Mouse (Mus musculus): ENCODE data around the gene Kdm5a. TPM values are rescaled to one million over a fixed set of nuclear protein-coding genes. Genes with fewer than 3 reads are reported as not detected.

Kdm5a gene
- polyA plus RNA-seq, 1 experiment from 2014 or later: 64.7 TPM

- WGBS: 76% methylated on average over 3 of the region's 3 CpGs
- H3K27me3 ChIP-seq: no peaks in the 10 kb centered on the region
- H3K4me1 ChIP-seq: no peaks in the 10 kb centered on the region
- H3K27ac ChIP-seq (replicated peaks): no peak overlapping the region
- no peak overlapping the region for H3K4me3 ChIP-seq
- H3K4me2 ChIP-seq (replicated peaks): no peak overlapping the region
- H3K9me3 ChIP-seq: no peaks in the 10 kb centered on the region
- ATAC-seq (ENCODE audit: low FRiP score, low read depth): no peak
- no peak overlapping the region for H3K9ac ChIP-seq (replicated peaks)
- H3K36me3 ChIP-seq: no peaks in the 10 kb centered on the region
These were observed 86.3 kb downstream of the Kdm5a start for GRCm38 (mm10) chr6:120450208-120450607.

- ATAC-seq (ENCODE audit: low FRiP score, low read depth): no peak
- H3K4me2 ChIP-seq (replicated peaks): no peak overlapping the region
- H3K27me3 ChIP-seq: no peaks in the 10 kb centered on the region
- H3K36me3 ChIP-seq: no peaks in the 10 kb centered on the region
- whole genome bisulfite sequencing: 87% methylated on average over 11 of the region's 11 CpGs
- H3K9me3 ChIP-seq: no peaks in the 10 kb centered on the region
- H3K27ac ChIP-seq (replicated peaks): no peak overlapping the region
- H3K4me1 ChIP-seq: no peaks in the 10 kb centered on the region
- no peak overlapping the region for H3K9ac ChIP-seq (replicated peaks)
- H3K4me3 ChIP-seq: no peak overlapping the region
These were observed 88.6 kb downstream of the Kdm5a start for GRCm38 (mm10) chr6:120452384-120453102.

- ATAC-seq (ENCODE audit: low FRiP score, low read depth): no peak
- Histone ChIP-seq H3K4me1 (no peaks in the 10 kb centered on the region), H3K4me3 (no peak overlapping the region), H3K4me2 (replicated peaks) (no peak overlapping the region), H3K27ac (replicated peaks) (no peak overlapping the region), H3K27me3 (no peaks in the 10 kb centered on the region), H3K9ac (replicated peaks) (no peak overlapping the region), H3K36me3 (no peaks in the 10 kb centered on the region), H3K9me3 (no peaks in the 10 kb centered on the region)
- 89% methylated on average over 5 of the region's 5 CpGs for WGBS
These were observed 89.2 kb downstream of the Kdm5a start for GRCm38 (mm10) chr6:120453103-120453445.

GRCm38 (mm10) chr6:120453556-120453955, 89.6 kb downstream of the Kdm5a start:
- Histone ChIP-seq H3K9ac (replicated peaks) (no peak overlapping the region), H3K4me3 (no peak overlapping the region), H3K9me3 (no peaks in the 10 kb centered on the region), H3K4me2 (replicated peaks) (no peak overlapping the region), H3K27me3 (no peaks in the 10 kb centered on the region), H3K27ac (replicated peaks) (no peak overlapping the region), H3K36me3 (no peaks in the 10 kb centered on the region), H3K4me1 (no peaks in the 10 kb centered on the region)
- ATAC-seq (ENCODE audit: low FRiP score, low read depth): no peak
- 97% methylated on average over 3 of the region's 3 CpGs for WGBS

GRCm38 (mm10) chr6:120454627-120455077, 90.7 kb downstream of the Kdm5a start:
- H3K9me3 ChIP-seq: no peaks in the 10 kb centered on the region

GRCm38 (mm10) chr6:120457074-120457473, 93.2 kb downstream of the Kdm5a start:
- H3K27ac ChIP-seq (replicated peaks): no peak overlapping the region
- no peaks in the 10 kb centered on the region for H3K4me1 ChIP-seq
- H3K4me2 ChIP-seq (replicated peaks): no peak overlapping the region
- no peak overlapping the region for H3K4me3 ChIP-seq
- no peaks in the 10 kb centered on the region for H3K36me3 ChIP-seq
- peaks cover 11% of the 10 kb centered on the region for H3K27me3 ChIP-seq
- ATAC-seq (ENCODE audit: low FRiP score, low read depth): no peak
- H3K9ac ChIP-seq (replicated peaks): no peak overlapping the region
- no peaks in the 10 kb centered on the region for H3K9me3 ChIP-seq
- WGBS: 67% methylated on average over 7 of the region's 7 CpGs

More at GRCm38 (mm10) chr6:120454627-120455077, 90.7 kb downstream of the Kdm5a start:
- H3K4me1 ChIP-seq: no peaks in the 10 kb centered on the region
- no peak overlapping the region for H3K27ac ChIP-seq (replicated peaks)
- ATAC-seq (ENCODE audit: low FRiP score, low read depth): no peak
- H3K27me3 ChIP-seq: no peaks in the 10 kb centered on the region
- H3K4me2 ChIP-seq (replicated peaks): no peak overlapping the region
- no peaks in the 10 kb centered on the region for H3K36me3 ChIP-seq
- no peak overlapping the region for H3K9ac ChIP-seq (replicated peaks)
- no peak overlapping the region for H3K4me3 ChIP-seq
- 67% methylated on average over 11 of the region's 11 CpGs for WGBS

GRCm38 (mm10) chr6:120457751-120458150, 93.8 kb downstream of the Kdm5a start:
- Histone ChIP-seq H3K27ac (replicated peaks) (no peak overlapping the region), H3K9ac (replicated peaks) (no peak overlapping the region), H3K27me3 (peaks cover 17% of the 10 kb centered on the region), H3K4me1 (no peaks in the 10 kb centered on the region), H3K4me3 (no peak overlapping the region), H3K4me2 (replicated peaks) (no peak overlapping the region), H3K36me3 (no peaks in the 10 kb centered on the region), H3K9me3 (no peaks in the 10 kb centered on the region)
- no peak for ATAC-seq (ENCODE audit: low FRiP score, low read depth)
- 89% methylated on average over 5 of the region's 5 CpGs for WGBS

- Histone ChIP-seq H3K4me2 (replicated peaks) (no peak overlapping the region), H3K4me3 (no peak overlapping the region), H3K4me1 (peaks cover 10% of the 10 kb centered on the region), H3K27ac (replicated peaks) (no peak overlapping the region), H3K9ac (replicated peaks) (no peak overlapping the region), H3K9me3 (no peaks in the 10 kb centered on the region), H3K36me3 (no peaks in the 10 kb centered on the region), H3K27me3 (peaks cover 46% of the 10 kb centered on the region)
- ATAC-seq (ENCODE audit: low FRiP score, low read depth): no peak
- 68% methylated on average over 15 of the region's 15 CpGs for WGBS
These were observed 97.3 kb downstream of the Kdm5a start for GRCm38 (mm10) chr6:120461217-120461616.

- no peak overlapping the region for H3K27ac ChIP-seq (replicated peaks)
- H3K9ac ChIP-seq (replicated peaks): no peak overlapping the region
- no peak for ATAC-seq (ENCODE audit: low FRiP score, low read depth)
- H3K4me1 ChIP-seq: peaks cover 10% of the 10 kb centered on the region
- no peak overlapping the region for H3K4me3 ChIP-seq
- H3K9me3 ChIP-seq: no peaks in the 10 kb centered on the region
- no peak overlapping the region for H3K4me2 ChIP-seq (replicated peaks)
- H3K36me3 ChIP-seq: no peaks in the 10 kb centered on the region
- H3K27me3 ChIP-seq: peaks cover 50% of the 10 kb centered on the region
- WGBS: 66% methylated on average over 6 of the region's 6 CpGs
These were observed 98.3 kb downstream of the Kdm5a start for GRCm38 (mm10) chr6:120462251-120462650.

- ATAC-seq (ENCODE audit: low FRiP score, low read depth): peak; percentile 86
- WGBS: under 1% methylated on average over 86 of the region's 90 CpGs
- H3K27me3 ChIP-seq: peaks cover 50% of the 10 kb centered on the region
- peak within 1 kb of the TSS; percentile 66 for H3K4me2 ChIP-seq (replicated peaks)
- H3K36me3 ChIP-seq: no peaks in the 10 kb centered on the region
- peak within 1 kb of the TSS; percentile 53 for H3K4me3 ChIP-seq
- H3K9ac ChIP-seq (replicated peaks): peak within 1 kb of the TSS; percentile 50
- H3K4me1 ChIP-seq: peaks cover 10% of the 10 kb centered on the region
- H3K9me3 ChIP-seq: no peaks in the 10 kb centered on the region
- no peak within 1 kb of the TSS for H3K27ac ChIP-seq (replicated peaks)
These were observed 99.4 kb downstream of the Kdm5a start, which contains the start of gene Il17ra for GRCm38 (mm10) chr6:120463086-120463871. TSS of gene Il17ra (plus strand) at chr6:120463247.

- 5% methylated on average over 11 of the region's 11 CpGs for WGBS
- ATAC-seq (ENCODE audit: low FRiP score, low read depth): no peak; the same call in 1 of the 2 replicates
- Histone ChIP-seq H3K4me2 (replicated peaks) (peak overlapping the region; percentile 66), H3K9me3 (no peaks in the 10 kb centered on the region), H3K27me3 (peaks cover 50% of the 10 kb centered on the region), H3K4me3 (peak overlapping the region; percentile 53), H3K27ac (replicated peaks) (no peak overlapping the region), H3K36me3 (no peaks in the 10 kb centered on the region), H3K9ac (replicated peaks) (0 out of 2 replicates have a peak overlapping the region, but pooled peaks have one; percentile 50), H3K4me1 (peaks cover 10% of the 10 kb centered on the region)
These were observed 100.0 kb downstream of the Kdm5a start for GRCm38 (mm10) chr6:120463884-120464283.

- Histone ChIP-seq H3K36me3 (no peaks in the 10 kb centered on the region), H3K9ac (replicated peaks) (no peak overlapping the region), H3K4me1 (peaks cover 10% of the 10 kb centered on the region), H3K4me2 (replicated peaks) (peak overlapping the region; percentile 66), H3K27me3 (peaks cover 50% of the 10 kb centered on the region), H3K27ac (replicated peaks) (no peak overlapping the region), H3K9me3 (no peaks in the 10 kb centered on the region), H3K4me3 (no peak overlapping the region)
- no peak for ATAC-seq (ENCODE audit: low FRiP score, low read depth)
- 58% methylated on average over 9 of the region's 9 CpGs for WGBS
These were observed 100.5 kb downstream of the Kdm5a start for GRCm38 (mm10) chr6:120464406-120464939.

Measured in midbrain, embryonic 12.5 days (tissue).